Mouse (Mus musculus) kidney, postnatal 36 days (tissue): ENCODE results near the gene Zrsr1.

ENCODE experiments used
- DNase-seq, 2 experiments: peaks; one replicate each; pipeline ENCODE4 v3.0.0; 2021 to 2022; ENCODE audit warnings: mixed read lengths in 2 of 2

Zrsr1 gene

DNA sequence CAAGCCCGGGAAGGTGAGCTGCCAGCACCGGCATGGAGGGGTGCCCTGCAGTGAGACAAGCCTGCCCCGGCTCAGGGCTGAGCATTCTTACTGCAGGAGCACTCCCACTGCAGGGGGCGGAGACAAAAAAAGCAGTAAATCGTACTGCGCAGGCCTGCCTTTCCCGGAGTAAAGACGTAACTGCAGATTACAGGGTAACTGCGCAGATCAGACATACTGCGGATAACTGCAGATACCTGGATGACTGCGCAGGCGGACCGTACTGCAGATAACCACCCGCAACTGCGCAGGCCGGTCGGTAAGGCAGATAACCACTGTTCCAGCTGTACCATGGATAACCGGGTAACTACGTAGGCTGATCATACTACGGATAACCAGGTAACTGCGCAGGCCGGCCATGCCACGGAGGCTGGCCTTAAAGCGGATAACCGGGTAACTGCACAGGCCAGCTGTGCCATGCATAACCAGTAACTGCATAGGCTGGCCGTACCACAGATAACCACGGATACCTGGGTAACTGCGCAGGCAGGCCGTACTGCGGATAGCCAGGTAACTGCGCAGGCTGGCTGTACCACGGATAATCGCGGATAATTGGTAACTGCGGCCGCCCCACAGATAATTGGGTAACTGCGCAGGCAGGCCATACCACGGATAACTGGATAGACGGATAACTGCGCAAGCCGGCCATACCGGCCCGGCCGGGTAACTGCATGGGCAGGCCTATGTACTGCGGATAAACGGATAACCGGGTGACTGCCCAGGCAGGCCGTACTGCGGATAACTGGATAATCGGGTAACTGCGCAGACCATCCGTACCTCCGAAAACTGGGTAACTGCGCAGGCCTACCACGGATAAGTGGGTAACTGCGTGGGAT lies at the start of gene Zrsr1:
TSS of gene Zrsr1 (plus strand) at position 171 of the 875 bp plus-strand sequence.
- DNase-seq: peak; percentile 80 to 87

DNA sequence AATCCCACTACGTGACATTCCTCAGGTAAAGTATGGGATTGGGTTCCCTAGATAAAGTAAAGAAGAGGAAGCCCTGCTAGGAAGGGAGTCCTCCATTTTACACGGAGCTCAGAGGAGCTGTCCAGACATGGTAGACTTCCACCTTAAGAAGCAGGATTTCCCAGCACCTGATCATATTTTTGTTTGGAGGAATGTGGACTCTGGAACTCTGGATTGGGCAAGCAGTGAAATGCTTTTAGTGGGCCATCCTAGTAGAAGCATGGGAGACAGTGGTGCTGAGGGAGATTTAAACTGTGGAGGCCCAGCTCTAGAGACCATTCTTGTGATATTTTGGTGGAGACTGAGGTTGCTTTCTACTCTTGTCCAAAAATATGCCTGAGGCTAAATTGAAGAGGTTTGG lies 49.3 kb upstream of the Zrsr1 start:
- DNase-seq: peak; percentile 11 to 41

DNA sequence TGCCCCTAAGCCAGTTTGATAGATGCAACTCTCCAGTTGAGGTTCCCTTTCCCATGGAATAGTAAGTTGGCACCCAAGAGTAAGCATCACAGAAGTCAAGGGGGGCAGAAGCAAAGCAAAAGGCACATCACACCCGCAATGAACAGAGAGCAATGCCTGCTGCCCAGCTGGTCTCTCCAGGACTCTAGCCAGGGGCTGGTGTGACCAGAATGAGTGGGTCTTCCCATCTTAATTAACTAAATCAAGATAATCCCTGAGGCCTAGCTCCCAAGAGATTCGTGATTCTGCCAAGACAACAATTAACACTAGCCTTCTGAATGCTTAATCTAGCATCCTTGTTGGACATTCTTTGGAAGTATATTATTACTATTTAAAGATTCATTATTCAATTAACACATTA lies 48.2 kb upstream of the Zrsr1 start:
- DNase-seq: no peak

DNA sequence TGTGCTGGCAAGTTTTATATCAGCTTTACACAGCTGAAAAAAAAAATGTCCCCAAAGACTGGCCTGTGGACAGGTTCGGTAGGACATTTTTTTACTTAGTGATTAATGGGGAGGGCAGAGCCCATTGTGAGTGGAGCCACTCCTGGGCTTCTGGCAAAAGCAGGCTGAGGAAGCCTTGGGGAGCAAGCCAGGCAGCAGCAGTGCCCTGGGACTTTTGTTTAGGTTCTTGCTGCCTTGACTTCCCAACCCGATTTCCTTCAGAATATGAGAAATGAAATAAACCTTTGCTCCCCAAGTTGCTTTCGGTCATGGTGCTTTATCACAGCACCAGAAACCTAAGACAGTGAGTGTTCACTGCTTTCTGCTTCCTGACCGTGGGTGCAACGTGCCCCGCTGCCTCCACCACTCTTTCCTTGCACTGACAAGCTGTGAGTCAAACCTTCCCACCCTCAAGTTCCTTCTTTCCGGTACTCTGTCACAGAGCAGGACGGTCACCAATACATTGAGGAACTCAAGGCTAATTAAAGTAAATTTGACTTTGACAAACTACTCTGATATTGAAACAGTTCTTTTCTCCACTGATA lies 43.1 kb upstream of the Zrsr1 start:
- no peak for DNase-seq

DNA sequence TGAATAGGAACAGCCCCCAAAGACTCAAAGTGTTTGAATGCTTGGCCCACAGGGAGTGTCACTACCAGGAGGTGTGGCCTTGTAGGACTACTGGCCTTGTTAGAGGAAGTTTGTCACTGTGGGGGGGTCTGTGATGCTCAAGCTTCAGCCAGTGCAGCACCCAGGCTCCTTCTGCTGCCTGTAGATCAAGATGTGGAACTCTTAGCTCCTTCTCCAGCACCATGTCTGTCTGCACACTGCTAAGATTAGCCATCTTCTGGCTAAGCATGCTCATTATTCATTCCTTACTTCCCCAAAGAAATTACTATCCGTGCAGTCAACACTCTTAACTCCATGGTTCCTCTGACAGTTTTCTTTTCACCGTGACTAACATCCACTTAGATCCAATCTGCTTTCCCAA lies 41.7 kb upstream of the Zrsr1 start:
- DNase-seq: no peak

DNA sequence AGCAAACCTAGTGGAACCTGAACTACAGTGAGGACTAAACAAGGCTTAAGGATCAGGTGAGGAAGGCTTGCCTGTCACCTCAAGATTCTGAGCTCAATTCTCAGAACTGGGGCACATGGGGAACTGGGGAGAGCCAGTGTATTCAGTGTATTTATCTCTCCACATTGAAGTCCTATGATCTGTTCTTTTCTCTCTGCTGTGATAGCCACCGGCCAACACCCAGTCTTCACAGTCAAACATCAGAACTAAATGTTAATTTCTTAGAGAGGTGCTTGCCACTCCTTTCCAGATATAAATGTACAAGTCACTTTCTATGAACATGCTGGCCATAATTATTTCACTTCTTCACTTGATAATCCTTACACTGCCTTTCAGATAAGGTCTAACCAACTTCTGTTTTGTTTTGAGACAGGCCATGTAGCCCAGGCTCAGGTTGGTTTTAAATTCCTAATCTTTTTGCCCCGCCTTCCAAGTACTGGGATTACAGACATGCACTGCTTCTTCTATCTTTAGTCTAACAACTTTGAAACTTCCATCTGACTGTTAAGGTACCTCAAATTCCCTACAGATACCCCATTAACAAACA lies 40.4 kb upstream of the Zrsr1 start:
- DNase-seq: no peak

DNA sequence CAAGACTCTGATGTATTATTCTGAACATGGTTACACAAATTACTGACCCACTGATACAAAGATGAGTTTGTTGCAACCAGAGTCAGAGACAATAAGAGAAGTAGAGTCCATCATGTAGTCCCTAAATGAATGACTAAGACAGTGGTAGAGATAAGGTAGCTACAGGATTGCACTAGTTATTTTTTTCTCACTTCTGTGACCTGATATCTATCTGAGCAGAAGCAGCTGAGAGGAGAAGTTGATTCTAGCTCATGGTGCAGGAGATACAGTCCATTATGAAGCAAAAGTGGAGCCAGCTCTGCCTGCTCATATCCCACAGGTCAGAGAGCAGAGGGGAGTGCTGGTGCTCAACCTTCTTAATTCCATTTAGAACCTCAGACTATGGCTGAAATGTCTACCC lies 39.6 kb upstream of the Zrsr1 start:
- no peak for DNase-seq

DNA sequence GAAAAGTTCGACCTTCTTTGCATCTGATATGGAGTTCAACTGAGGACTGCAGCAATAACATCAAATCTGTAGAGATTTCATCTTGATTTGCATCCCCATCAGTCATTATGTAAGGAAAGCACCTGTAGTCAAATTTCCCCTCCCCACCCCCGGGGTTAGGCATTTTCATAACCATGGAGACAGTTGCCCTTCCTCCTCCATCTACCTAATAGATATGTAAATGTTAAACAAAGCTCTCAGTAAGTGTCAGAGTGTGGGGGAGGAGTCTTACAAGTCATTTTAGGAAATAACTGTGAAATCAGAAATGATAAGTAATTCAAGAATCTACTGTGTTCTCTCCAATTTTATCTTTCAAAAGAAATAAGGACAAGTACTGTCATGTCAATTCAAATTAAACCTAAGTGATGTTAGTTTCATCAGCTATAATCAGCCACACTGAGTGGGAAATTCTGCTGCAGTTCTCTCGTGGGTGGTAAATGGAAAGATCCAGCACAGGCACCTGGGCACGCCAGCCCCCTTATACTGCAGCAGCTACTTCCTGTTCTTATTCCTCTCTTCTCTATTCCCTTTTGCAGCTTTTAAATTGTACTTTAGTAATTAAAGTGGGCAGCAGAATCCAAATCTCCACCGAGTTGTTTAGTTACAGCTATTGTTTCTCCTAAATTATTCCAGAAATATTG lies 35.2 kb upstream of the Zrsr1 start:
- no peak for DNase-seq

DNA sequence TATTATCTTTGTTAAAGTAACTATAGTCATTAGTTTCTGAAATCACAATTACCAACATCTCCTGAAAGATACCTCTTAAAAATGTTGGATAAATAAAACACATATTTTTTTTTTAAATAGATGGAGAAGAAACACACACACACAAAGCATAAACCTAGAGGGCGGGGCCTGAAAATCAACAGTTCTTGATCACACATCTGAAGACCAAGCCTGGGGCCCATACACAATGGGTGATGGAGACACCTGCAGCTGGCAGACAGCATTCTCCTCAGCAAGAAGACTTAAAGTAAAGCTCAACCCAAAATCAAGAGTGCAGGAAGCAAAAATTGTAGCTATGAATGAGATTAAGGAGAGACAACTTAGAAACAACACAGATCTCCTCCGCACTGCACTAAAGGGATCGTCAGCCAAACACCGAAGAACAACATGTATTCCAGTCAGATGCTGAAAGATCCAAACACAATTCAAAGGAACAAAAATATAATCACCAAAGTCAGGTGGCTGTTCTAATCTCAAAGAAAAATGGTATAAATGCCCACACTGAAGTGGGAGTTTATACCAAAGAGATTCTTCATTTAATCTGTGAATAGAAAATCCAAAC lies 34.0 kb upstream of the Zrsr1 start:
- no peak for DNase-seq

DNA sequence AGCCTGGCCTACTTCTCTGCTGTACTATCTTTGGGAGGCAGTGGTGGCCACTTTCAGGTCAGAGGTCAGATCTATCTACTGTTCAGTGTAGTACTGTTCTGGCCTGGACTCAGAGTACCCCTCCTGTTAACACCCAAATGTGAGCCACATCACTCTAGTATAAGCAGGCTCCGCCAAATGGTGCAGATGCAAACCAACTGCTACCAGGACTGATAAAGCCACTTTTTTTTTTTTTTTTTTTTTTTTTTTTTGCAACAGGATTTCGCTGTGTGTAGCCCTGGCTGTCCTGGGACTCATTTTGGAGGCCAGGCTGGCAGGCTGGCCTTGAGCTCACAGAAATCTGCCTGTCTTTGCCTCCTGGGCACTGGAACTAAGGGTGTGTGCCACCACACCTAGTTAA lies 32.8 kb upstream of the Zrsr1 start:
- DNase-seq: no peak

DNA sequence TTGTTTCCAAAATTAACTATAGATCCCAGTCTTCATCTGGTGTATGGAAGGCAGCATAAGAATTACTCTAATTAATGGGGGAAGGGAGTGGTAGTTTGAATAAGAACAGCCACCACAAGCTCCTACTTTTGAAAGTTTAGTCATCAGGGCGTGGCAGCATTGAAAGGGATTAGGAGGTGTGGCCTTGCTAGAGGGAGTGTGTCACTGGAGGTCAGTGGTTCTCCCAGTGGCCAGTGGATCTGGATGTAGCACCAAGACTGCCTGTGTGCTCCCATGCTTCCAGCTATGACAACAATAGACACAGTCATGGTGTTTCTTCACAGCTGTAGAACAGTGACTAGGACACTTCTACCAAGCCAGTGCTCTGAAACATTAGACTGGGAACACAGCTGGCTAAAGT lies 22.7 kb upstream of the Zrsr1 start:
- DNase-seq: no peak

DNA sequence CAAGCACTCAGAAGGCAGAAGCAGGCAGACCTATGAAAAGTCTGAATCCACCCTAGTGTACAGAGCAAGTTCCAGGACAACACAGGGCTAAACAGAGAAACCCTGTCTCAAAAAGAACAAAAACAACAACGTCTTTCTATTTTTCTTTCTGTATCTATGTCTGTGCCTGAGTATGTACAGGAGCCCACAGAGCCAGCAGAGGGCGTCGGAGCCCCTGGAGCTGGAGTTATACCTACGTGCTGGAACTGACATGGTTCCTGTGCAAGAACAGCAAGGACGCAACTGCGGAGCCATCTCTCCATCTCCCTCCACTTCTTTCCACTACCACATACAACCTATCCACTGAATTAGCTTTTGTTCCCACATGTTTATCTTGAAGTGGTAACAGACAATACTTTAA lies 21.7 kb upstream of the Zrsr1 start:
- DNase-seq: peak in 1 of 2 experiments; percentile 28

DNA sequence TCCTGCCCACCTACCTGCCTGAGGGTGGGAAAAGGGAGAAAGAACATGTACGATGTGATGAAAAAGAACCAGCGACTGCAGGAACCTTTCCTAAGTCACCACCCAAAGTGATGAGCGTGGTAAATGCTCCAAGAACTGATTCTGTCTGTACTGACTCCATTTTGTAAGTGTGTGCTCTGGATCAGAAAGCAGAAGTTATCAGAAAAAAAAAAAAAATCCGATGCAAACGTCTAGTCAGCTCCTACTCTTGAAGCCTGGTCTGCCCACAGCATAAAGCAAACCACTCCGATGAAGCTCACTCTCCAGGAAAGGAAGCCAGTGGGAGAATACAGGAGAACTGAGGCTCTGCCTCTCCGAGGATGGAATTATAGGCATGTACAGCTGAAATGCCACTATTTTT lies 19.1 kb upstream of the Zrsr1 start:
- DNase-seq: no peak

DNA sequence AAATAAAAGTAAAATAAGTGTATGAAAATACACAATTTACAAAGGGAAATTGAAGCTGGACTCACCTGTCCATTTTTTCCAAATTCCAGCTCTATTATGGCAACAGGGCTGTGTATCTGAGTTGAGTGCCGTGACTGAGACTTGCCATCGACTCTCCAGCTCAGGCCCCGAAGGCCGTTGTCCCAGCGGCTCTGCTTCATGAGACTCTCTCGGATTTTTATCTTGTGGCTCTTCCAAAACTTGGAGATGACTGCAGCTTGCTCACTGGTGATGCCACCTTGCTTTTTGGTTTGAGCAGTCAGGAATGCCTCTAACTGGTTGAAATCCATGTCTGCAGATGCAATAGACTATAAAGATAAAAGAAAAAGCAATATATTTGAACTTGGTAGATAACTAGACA lies 15.5 kb upstream of the Zrsr1 start:
- no peak for DNase-seq

DNA sequence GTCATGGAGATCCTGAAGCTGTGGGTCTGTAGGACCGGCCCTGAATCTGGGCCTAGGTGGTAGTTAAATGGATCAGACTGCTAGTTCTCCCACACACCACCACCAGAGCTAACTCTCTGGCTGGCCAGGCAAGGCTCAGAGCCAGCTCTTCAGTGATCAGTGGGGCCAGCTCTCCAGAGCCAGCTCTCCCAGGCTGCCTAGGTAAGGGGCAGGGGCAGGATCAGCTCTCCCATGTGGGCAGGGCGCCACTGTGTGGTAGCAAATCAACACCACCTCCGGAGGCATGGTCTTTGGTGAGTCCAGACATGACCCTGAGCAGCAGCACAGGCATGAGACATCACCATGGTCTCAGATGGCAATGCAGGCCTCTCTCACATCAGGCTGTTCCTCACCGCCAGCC lies 15.0 kb upstream of the Zrsr1 start:
- DNase-seq: peak; percentile 84 to 91

DNA sequence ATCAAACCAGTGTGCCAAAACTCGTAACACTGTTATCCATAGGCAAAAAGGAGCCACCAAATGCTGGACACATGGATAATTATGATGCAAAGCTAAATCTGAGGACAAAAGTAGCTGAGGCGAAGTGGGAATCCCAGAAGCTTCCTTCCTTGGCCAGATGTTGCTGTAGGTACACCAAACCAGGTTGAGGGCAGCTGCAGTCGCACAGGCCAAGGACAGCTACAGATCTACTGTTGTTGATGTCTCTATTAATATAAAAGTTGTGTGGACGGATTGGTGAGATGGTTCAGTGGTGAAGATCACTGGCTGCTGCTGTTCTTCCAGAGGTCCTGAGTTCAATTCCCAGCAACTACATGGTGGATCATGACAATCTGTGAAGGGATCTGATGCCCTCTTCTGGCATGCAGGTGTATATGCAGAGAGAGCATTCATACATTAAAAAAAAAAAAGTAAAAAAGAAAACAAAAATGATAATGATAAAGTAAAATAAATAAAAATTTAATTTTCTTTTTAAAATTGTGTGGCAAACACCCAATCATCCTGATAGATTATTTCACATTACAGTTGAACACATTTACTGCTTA lies 13.9 kb upstream of the Zrsr1 start:
- DNase-seq: peak in 1 of 2 experiments; percentile 25

DNA sequence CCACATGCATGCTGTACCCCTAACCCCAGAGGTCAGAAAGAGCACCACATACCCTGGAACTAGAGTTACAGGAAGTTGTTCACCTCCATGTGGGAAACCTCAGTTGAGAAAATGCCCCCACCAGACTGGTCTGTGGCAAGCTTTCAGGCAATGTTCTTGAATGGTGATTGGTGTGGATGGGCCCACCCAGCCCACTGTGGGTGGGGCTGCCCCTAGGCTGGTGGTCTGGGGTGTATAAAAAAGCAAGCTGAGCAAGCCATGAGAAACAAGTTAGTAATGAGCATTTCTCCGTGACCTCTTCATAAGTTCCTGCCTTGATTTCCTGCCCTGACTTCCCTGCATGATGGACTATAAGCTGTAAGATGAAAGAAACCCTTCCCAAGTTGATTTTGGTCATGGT lies 9.7 kb upstream of the Zrsr1 start:
- no peak for DNase-seq

DNA sequence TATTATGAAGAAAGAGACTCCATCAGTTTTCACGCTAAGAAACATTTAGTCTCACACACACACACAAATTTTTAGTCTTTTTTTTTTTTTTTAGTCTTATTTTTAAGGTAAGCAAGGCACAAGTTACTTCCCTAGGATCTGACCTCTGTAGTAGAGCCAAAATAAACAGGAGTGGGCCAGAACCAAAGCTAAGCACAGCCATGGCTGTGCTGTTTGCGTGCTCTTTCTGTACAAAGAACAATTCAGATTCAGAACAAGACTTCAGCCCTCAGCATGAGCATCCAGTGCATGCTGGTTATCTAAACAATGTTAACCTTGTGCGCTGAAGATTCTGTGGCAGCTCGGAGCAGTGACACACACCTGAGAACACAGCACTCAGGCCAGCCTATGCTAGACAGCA lies 7.4 kb upstream of the Zrsr1 start:
- no peak for DNase-seq

DNA sequence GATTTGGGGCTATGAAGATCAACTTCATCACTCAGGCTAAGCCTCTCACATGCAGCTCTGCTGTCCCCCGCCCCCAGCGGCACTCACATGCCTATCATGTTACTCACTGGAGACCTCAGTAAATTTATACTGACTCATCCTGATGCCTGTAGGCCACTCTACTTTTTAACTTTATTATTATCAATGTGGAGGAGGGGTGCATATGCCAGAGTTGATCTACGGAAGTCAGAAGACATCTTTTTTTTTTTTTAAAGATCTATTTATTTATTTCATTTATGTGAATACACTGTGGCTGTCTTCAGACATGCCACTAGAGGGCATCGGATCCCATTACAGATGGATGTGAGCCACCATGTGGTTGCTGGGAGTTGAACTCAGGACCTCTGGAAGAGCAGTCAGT lies 6.3 kb upstream of the Zrsr1 start:
- peak in 1 of 2 experiments; percentile 26 for DNase-seq

DNA sequence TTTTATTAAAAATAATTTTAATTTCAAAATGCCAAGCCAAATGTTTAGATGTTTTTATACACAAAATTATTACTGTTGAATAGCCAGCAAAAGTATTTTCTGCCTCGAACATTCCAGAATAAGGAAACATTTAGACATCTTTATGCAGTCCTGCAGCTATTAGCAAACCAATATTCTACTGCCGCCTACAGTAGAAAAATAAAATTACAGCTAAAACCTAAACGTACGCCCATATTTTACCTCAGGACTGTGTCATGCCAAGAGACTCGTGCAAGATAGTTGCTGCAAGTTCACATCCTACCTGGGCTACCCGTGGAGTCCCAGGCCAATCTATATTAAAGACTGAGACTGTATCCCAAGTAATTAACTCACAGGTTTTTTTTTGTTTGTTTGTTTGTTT lies 2.3 kb upstream of the Zrsr1 start:
- DNase-seq: peak in 1 of 2 experiments; percentile 37

DNA sequence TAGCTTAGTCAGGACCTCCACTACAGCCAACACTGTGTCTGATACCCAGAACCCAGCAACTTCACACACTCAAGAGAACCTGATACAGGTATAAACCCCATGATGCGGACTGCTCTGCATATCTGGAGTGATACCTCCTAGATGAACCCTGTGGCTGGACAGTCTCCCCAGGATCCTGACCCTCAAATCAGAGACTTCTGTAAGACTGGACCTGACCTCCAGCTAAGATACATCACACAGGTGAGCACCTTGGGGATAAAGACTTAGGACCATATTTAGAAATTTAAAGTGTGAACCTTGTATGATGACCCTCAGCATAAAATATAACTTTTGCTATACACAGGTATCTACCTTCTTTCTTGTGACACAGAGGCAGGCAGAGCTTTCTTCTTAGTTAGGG lies 1.3 kb upstream of the Zrsr1 start:
- DNase-seq: no peak

DNA sequence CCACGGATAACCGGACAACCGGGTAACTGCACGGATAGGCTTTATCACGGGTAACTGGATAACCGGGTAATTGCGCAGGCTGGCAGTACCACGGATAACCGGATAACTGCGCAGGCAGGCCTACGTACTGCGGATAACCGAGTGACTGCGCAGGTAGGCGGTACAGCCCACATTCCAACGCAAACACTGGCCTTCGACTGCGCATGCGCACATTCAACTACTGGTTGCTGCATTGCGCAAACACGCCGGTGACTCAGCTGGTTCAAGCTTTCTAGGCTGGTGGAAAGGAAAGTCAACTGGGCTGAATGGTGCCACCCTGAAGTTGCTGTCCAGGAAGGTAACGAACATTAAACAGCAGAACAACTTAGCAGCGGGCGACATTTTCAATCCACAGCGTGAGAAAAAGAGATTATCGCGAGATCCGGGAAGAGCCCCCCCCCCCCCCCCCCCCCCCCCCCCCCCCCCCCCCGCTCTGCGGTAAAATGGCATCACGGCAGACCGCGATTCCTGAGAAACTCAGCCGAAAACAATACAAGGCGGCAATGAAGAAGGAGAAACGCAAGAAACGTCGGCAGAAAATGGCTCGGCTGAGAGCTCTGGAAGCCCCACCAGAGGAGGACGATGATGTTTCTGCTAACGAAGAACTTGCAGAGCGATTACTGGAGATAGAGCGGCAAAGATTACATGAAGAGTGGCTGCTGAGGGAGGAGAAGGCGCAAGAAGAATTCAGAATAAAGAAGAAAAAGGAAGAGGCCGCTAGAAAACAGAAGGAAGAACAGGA lies 1.1 kb downstream of the Zrsr1 start:
- peak; percentile 88 for DNase-seq
